Mouse (Mus musculus) layer of hippocampus, adult 9-10 months (tissue): Measurements from ENCODE around the gene Chpf.

Experiments
- DNase-seq: peaks from one replicate; pipeline ENCODE4 v3.0.0; 2022; ENCODE audit warnings: low spot score

Chpf gene

GRCm38 (mm10) chr1:75440661-75441060 is 38.4 kb downstream of the Chpf start:
- no peak for DNase-seq

GRCm38 (mm10) chr1:75438782-75439181 is 40.3 kb downstream of the Chpf start:
- DNase-seq, result no peak

GRCm38 (mm10) chr1:75435475-75436328 is 43.4 kb downstream of the Chpf start, which contains the start of gene Gmppa:
Gmppa (plus strand) TSS chr1:75435930.
- DNase-seq, result peak; percentile 74

GRCm38 (mm10) chr1:75425796-75426471 is 53.2 kb downstream of the Chpf start:
- no peak for DNase-seq
